Mouse (Mus musculus) testis, adult 2 months (tissue): Measurements from ENCODE around the gene Tmigd3.

Experiments used
- CTCF ChIP-seq: fragments of 200-500 bp; IDR thresholded peaks from 2 replicates; pipeline ENCODE4 v1.5.1; 2012; ENCODE audit warnings: low read depth, mild to moderate bottlenecking, inconsistent platforms, low read length, moderate library complexity; ENCODE audit not compliant: control insufficient read depth, insufficient read depth, insufficient replicate concordance
- POLR2A ChIP-seq: fragments of 200-500 bp; IDR thresholded peaks from 2 replicates; pipeline ENCODE4 v1.6.1; 2012; ENCODE audit warnings: low read depth, mild to moderate bottlenecking, inconsistent platforms, low read length, moderate library complexity; ENCODE audit not compliant: control insufficient read depth

GRCm38 (mm10) chr3:105864123-105864522, 6.6 kb upstream of the Tmigd3 start:
- TF ChIP-seq POLR2A (no peak), CTCF (no peak)
